21 mouse cellular contexts compared by ENCODE assay signal in genomic region chr1:180382358-180382757, GRCm38 (mm10). TPM values are rescaled to one million over a fixed set of nuclear protein-coding genes. Genes with fewer than 3 reads are reported as not detected.
DNase-seq lines count a peak whose midpoint lies in the region; ATAC-seq and TF ChIP-seq lines count a peak whose summit lies in the region.
"Had no signal": no experiment of that assay in that cellular context is flagged by ENCODE, and none has a peak within 500 bp of the region (broad histone marks: within the 10 kb centered on the region; RNA-seq: fewer than 3 reads in every experiment).

No protein-coding gene starts in this region.

- peaks cover 27% of the 10 kb centered on the region for H3K36me3 ChIP-seq in heart, adult 2 months (ENCODE audit: control insufficient read depth, insufficient read depth, low read length)
- no peaks in the 10 kb centered on the region for H3K36me3 ChIP-seq in heart, embryonic 11.5 days (ENCODE audit: control insufficient read depth, insufficient read depth, low read length)
- H3K36me3 ChIP-seq: forebrain, embryonic 12.5 days; kidney, embryonic 15.5 days had no signal

- H3K4me3 ChIP-seq in heart, adult 2 months, result no peak overlapping the region; the same call in 1 of the 2 replicates
- no peak overlapping the region for H3K4me3 ChIP-seq in heart, embryonic 11.5 days (ENCODE audit: low read depth, low read length)
- no peak overlapping the region for H3K4me3 ChIP-seq in layer of hippocampus, adult 2 months
- H3K4me3 ChIP-seq in brown adipose tissue, adult 24 weeks (ENCODE audit: insufficient read depth, low read depth, low read length), result no peak overlapping the region
- H3K4me3 ChIP-seq: forebrain, embryonic 12.5 days; kidney, embryonic 15.5 days had no signal

- 8% methylated on average over 8 of the region's 8 CpGs for WGBS in heart, adult 2 months
- WGBS in heart, embryonic 11.5 days (ENCODE audit: insufficient replicate concordance), result 49% methylated on average over 8 of the region's 8 CpGs

- no peak for TF ChIP-seq POLR2A in heart, adult 2 months (IDR thresholded peaks at IDR 0.05; ENCODE audit: insufficient read depth, low read depth, low read length)

- TF ChIP-seq CTCF in heart, adult 2 months (IDR thresholded peaks at IDR 0.05), result no peak
- no peak for TF ChIP-seq CTCF in layer of hippocampus, adult 2 months (conservative IDR thresholded peaks at IDR 0.05)

- no peak for DNase-seq in heart, adult 2 months
- DNase-seq in layer of hippocampus, adult 2 months (ENCODE audit: low spot score in 2 of 2), result no peak
- no peak for DNase-seq in layer of hippocampus, postnatal 36 days
- DNase-seq in heart, postnatal 4 days, result peak; percentile 51
- no peak for DNase-seq in frontal cortex, postnatal 10 days (ENCODE audit: low spot score in 2 of 2)
- DNase-seq: adrenal gland, adult 8-10 months; B cell, adult 2 months; cerebellum, postnatal 14 days; kidney, postnatal 4 days; lung, adult 18-20 months; lung, postnatal 36 days; retina, postnatal 1 day; thymus, postnatal 14 days had no signal

- H3K9me3 ChIP-seq in heart, embryonic 11.5 days (replicated peaks; ENCODE audit: control insufficient read depth, low read length), result no peaks in the 10 kb centered on the region
- H3K9me3 ChIP-seq: forebrain, embryonic 12.5 days; kidney, embryonic 15.5 days had no signal

- H3K4me1 ChIP-seq in heart, adult 2 months (ENCODE audit: control insufficient read depth, insufficient read depth, low read length), result peaks cover 42% of the 10 kb centered on the region
- H3K4me1 ChIP-seq in heart, embryonic 11.5 days (ENCODE audit: control insufficient read depth, insufficient read depth, low read length), result peaks cover 13% of the 10 kb centered on the region
- H3K4me1 ChIP-seq in brown adipose tissue, adult 24 weeks (ENCODE audit: control insufficient read depth, insufficient read depth, insufficient read length, low read length), result peaks cover 35% of the 10 kb centered on the region

- H3K4me2 ChIP-seq in heart, embryonic 11.5 days, result no peak overlapping the region
- H3K4me2 ChIP-seq: forebrain, embryonic 12.5 days; kidney, embryonic 15.5 days; liver, embryonic 11.5 days had no signal

- H3K27ac ChIP-seq in heart, adult 2 months, result peak overlapping the region; percentile 64
- no peak overlapping the region for H3K27ac ChIP-seq in heart, embryonic 11.5 days (ENCODE audit: low read depth, low read length)
- H3K27ac ChIP-seq in layer of hippocampus, adult 2 months, result peak overlapping the region; percentile 86
- H3K27ac ChIP-seq in brown adipose tissue, adult 24 weeks (replicated peaks; ENCODE audit: low read depth, low read length), result peak overlapping the region; percentile 41
- H3K27ac ChIP-seq: forebrain, embryonic 12.5 days; hindbrain, postnatal 0 days; kidney, embryonic 15.5 days had no signal

- ATAC-seq in heart, embryonic 11.5 days (replicated peaks; ENCODE audit: insufficient number of reproducible peaks, low FRiP score, low TSS enrichment), result no peak
- no peak for ATAC-seq in frontal cortex, adult (ENCODE audit: low TSS enrichment)
- ATAC-seq: hindbrain, postnatal 0 days; intestine, postnatal 0 days had no signal

- H3K27me3 ChIP-seq in heart, adult 2 months (ENCODE audit: control insufficient read depth, insufficient read depth, low read length), result no peaks in the 10 kb centered on the region
- no peaks in the 10 kb centered on the region for H3K27me3 ChIP-seq in heart, embryonic 11.5 days (ENCODE audit: control insufficient read depth, insufficient read depth, low read length)
- H3K27me3 ChIP-seq: forebrain, embryonic 12.5 days; kidney, embryonic 15.5 days had no signal

- TF ChIP-seq EP300 in heart, adult 2 months (IDR thresholded peaks at IDR 0.05; ENCODE audit: insufficient read depth, low read depth, low read length), result no peak

- intact Hi-C loops in heart, adult 2 months (cut with DNase I), result loop anchor here (2.0 kb wide), 1 partner anchor 14 kb away; no protein-coding TSS in a partner anchor

- peak overlapping the region; percentile 45; the same call in 1 of the 2 replicates for H3K9ac ChIP-seq in heart, adult 2 months (ENCODE audit: low read depth, low read length)
- H3K9ac ChIP-seq in heart, embryonic 11.5 days (ENCODE audit: low read depth, low read length), result no peak overlapping the region
- H3K9ac ChIP-seq: forebrain, embryonic 12.5 days; kidney, embryonic 15.5 days had no signal

- H3K79me2 ChIP-seq in heart, adult 2 months (replicated peaks; ENCODE audit: control insufficient read depth, insufficient read depth, low read length), result peaks cover 8% of the 10 kb centered on the region

RNA-seq across cellular contexts. Expression of gene Itpkb, which starts 52.1 kb away (rescaled TPM):
- 10 to 100 TPM; 50.0 to 50.7 TPM for total RNA-seq in heart, adult 2 months (2021)
- polyA plus RNA-seq in heart, adult 2 months (2012; rRNA removed), result 21.5 and 29.9 TPM in 2 replicates
- polyA plus RNA-seq in heart, embryonic 11.5 days (2014; fragmentation: Nextera tagmentation; extraction: Ambion mirVana), result 3.2 and 4.0 TPM in 2 replicates
- total RNA-seq in layer of hippocampus, adult 2 months (2021), result 10 to 100 TPM; 26.3 to 28.3 TPM
- 10 to 100 TPM; 24.2 to 25.2 TPM for total RNA-seq in layer of hippocampus, postnatal 36 days (2021)
- 15.8 and 21.6 TPM in 2 replicates for polyA plus RNA-seq in brown adipose tissue, adult 24 weeks (2012; ENCODE audit: insufficient read depth, insufficient read length, missing spikeins)
- 10 to 100 TPM; 62.2 to 67.2 TPM for total RNA-seq in heart, postnatal 4 days (2021)
